Mouse (Mus musculus): Measurements from ENCODE around the gene Inpp5a.
A peak's percentile ranks its signal among the peaks of the same experiment; 100 is the strongest.

The Inpp5a gene

DNA sequence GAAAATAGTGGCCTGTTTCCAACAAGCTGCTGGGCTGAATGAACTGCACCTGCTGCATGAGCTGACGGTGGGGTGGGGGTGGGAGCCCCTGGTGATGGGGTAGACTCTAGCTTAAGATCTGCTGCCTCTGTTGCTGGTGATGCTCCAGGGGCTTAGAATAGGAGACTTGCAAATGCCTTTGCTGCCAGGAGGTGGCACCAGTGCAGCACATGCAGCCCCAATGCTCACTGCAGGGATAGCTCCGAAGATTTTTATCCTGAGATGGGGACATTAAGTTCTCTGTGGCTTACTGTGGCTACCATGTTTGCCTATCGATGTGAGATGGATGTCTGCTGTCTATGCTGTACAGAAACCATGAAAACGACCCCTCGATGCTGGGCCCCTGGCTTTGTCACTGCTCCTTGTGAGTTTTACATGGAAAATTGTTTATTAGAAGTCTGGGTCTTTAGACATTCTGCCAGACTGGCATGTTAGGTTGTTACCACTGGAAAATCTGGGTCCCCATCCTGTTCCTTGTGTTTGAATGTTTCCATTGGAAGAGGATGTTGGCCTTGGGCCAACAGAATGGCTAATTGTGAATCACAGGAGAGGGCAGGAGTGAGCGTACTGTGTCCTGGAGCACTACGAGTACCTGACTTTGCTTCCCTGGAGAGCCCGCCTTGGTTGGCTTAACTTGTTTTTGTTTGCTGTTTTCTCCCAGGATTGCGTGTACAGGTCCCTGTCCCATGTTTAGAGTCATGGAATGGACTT lies 95.5 kb downstream of the Inpp5a start:
- peak; percentile 70 for DNase-seq

DNA sequence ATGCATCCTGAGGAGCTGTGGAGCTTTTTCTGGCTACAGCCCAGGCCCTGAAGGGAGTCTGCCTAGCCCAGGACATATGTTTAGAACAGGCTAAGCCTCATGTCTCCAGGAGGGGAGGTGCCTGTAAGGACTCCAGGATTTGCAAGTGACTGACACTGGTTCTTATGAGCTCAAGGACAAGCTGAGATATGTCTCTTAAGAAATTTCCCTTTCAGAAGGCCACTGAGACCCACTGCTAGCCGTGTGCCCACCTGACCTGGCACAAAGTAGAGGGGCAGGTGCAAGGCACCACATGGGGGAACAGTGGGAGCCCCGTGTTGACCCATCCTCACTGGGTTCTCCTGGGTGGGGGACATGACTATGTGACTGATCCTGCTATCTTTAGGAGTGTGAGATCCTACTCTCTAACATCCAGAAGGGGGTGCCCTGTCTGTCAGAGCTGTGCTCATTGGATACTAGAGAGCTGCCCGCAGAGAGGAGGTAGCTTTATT lies 100.9 kb downstream of the Inpp5a start:
- no peak for DNase-seq

DNA sequence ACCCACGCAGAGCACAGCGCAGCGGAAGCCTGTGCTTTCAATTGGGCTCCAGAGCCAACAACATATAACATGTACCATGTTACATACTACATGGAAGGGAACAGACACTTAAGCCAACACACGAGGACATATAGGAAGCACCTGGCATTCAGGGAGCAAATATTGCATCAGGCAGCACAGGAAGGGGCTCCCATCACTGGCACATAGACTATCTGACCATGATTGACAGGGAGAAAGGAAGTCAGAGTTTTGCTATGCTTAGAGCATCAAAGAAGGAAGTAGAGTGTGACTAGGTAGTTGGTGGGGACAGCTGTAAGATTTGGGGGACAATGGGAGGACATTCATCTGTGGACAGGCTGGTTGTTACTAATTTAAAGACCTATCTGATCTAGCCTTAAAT lies 103.4 kb downstream of the Inpp5a start:
- no peak for DNase-seq

DNA sequence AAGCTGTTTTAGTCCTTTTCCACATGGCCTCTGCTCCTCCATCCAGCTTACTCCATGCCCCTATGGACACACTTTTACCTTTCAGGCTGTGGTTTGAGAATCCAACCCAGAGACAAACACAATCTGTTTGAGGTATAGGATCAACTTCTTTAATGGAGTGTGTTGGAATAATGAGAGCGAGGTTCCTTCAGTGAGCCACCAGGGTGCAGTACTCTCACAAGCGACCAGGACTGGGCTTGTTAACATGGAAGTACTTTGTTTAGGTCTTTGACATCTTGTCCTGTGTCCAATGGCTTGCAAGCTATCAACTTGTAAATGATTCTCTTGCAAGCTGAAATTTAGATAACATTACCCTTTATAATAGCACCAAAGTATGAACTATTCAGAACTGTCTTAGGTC lies 104.0 kb downstream of the Inpp5a start:
- no peak for DNase-seq

DNA sequence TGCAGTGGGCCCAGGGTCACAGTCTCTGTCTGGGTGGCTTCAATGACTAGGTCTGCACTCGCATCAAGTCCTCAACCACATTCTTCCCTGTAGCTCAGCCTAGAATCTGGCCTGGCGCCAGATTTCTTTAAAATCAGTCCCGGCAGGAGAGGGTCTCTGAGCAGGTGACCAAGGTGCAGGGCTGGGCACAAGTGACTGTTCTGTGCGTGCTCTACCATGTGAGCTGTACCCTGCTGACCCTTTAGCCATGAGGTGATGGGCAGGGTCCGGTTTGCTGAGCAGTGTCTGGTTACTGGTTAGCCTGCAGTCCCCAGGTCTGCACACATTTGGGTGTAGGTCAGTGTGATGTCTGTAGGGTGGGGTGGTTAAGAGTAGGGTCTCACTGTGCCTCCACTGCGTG lies 106.9 kb downstream of the Inpp5a start:
- no peak for DNase-seq

DNA sequence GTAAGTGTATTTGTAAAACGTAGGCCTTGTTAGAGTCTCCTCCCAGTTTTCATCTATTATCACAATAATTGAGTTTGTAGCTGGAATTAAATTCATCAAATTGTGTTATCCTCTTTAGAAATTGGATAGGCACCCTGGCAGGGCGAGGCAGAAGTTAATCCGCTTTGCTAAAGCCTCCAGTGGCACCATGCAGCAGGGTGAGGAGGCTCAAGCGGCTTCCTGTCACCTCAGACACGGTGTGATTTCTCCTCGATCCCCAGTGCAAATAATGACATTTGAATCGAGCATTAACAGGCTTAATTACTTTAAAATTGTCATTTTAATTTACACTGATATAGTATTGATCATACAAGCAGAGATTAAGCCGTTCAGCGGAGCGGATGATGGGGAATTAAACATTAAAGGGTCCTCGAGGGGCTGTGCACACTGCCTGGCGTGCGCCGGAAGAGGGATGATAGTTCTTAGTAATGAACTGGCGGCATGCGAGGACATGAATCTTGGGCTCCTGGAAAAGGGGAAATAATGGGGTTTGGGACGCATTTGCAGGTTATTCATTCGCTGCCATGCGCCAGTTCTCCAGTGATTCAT lies 109.2 kb downstream of the Inpp5a start:
- no peak for DNase-seq

DNA sequence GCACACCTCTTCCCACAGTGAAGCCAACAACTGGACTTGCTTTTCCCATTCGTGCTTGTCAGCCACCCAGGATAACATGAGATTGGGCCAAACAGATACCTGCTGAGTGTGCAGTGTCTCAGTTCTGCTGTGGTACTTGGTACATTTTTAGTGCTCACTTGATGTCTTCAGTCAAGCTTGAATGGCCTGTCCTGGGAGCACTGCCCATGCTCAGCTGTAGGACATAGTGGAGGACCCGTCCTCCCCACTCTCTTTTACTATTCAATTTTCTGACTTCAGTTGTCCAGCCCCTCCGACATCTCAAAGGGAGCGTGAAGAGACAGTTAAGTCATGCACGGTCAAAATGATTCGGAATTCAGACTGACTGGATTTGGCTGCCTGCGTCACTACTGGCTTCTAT lies 115.2 kb downstream of the Inpp5a start:
- DNase-seq = no peak

DNA sequence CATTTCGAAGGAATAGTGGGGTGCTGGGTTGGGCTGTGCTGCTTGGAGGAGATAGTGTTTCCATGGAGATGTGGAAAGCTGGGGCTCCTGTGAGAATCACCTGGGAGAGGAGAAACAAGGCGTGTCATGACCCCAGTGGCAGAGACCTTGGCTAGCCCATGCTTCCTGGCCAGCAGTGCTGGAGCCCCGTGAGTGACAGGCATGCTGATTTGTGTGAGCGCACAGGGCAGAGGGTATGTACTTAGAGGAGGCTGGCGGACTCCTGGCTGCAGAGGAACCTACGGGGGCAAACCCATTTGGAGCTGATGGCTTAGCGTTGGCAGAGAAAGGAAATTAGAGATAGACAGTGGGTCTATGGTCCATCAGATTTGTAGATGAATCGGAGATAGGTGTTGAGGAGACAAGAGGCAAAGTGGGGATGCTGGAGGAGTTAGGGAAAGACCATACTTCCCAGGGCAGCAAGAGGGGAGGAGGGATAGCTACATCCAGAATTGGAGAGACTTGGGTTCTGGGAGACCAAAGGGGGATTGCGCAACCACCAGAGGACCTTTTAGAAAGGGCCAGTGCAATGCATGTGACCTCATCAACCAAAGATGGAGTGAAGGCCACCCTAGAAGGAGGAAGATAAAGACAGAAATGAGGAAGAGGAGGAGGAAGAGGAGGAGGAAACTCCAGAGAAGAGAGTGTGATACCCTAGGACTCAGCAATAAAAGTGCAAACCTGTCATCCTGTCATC lies 117.9 kb downstream of the Inpp5a start:
- DNase-seq = no peak

DNA sequence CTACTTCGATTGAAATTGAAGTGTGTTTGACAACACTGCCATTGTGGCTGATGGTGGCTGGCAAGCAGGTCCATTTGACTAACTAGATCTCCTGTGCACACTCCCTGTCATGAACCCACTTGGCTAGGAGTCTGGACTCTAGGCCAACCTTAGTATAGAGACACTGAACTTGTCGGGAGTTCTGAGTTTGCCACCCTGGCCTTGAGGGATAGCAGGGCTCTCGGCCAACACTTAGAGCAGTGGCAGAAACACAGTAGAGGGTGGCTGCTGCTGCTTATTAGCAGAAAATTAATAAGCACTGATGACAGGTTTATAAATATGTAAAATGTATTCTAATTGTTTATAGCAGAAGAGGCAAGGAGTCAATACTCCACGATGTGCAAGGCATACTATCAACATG lies 120.0 kb downstream of the Inpp5a start:
- DNase-seq = no peak

DNA sequence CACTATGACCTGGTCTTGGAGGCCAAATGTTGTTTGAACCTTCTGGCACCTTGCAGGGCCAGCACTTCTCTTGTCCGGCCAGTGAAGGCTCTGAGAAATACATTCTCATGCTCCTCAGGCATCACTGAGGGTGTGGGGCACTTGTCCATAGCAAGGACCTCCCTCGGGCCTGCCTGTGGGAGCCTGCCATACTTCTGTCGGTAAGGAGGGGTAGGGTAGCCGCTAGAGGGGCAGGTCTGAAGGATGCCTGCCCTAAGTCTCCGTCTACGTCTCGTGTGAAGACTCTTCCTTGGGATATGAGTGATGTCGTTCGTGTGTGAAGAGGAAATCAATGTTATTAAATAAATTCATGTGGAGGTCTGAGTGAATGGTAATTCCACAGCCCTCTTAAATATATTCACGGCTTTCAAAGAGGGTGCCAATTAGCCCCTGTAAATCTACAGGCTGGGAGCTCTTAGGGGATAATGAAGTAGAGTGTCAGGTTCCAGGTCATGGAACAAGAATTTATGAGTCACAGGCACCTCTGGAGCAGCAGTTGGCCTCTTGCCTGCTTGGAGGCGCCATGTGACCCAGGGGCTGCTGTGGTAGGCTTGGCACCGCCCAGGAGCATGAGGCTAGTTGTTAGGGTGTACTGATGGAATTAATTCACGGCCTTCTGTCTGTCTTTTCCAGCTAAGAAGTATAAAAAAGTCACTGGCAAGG lies 127.2 kb downstream of the Inpp5a start:
- DNase-seq = no peak

DNA sequence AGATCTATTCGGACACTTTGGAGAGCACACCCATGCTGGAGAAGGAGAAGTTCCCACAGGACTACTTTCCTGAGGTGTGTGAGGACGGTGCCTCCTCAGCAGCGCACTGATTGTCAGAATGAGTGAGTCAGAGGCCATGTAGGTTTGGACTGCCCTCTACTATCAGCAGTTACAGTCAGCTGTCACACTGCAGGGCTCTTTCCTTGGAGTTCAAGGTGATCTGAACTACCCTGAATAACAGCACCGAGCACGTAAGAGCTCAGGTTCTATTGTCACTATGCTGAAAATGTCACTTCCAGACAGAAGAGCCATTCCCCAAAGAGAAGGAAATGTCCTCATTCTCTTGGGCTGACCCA lies 127.7 kb downstream of the Inpp5a start:
- no peak for DNase-seq

DNA sequence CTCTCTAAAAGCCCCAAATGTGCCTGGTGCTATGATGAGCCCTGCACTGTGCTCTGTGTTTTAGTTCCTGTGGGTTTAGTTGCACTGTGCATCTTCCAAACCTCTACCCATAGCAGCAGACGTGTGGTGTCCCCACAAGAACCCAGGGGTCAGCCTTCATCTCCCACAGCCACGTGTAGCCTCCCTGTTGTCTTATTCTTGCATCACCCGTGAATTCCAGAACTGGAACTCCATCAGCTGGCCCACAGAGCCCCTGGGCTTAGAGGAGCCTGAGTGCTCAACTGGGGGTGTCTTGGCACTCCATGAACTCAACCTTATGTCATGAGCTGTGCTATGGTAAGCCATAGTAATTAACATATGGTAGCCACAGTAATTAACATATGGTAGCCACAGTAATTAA lies 129.4 kb downstream of the Inpp5a start:
- no peak for DNase-seq

DNA sequence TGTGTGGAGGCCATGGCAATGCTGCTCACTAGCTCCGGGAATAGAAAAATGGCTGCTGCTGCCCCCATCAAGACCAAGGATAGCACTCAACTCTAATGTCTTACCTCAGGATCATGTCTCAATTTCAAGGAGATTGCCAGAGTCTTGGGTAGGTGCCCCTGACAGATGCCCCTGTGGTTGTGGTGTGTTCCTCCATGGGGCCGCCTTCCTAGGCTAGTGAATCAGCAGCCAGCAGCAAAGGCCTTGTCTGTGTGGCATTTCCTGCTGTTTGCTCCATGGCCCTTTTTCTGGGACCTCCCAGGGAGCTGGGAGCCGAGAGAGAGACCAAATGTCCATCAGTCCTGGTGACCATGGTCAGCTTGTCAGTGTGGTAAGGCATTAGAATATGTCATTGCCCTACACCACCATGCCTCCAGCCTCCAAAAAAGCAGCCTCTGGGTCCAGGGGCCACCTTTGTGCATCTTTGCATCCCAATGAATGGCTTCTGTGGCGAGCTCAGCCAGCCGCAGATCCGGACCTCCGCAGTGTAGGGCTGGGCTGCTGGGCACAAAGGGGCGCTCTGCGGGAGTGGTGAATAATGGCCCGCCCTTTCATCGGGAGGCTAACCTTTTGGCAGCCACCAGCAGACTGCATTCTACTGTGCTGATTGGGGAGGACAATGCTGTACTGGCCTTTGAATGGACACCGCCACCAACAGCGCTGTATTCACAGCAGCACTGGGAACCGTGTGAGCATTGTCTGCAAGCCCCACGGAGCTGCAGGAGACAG lies 139.6 kb downstream of the Inpp5a start:
- peak; percentile 40 for DNase-seq

DNA sequence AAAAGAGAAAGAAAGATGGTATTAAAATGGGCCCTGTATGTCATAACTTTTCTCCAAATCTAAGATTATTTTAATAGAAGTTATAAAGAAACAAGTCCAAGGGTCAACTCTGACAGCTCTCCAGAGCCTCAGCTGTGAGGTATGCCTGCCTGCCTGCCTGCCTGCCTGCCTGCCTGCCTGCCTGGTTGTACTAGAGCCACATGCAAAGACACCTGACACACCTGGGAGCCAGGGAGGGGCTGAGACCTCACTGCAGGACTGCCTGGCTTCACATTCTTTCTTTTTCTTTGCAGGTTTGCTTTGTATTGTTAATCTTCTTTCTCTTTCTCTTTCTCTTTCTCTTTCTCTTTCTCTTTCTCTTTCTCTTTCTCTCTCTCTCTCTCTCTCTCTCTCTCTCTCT lies 140.3 kb downstream of the Inpp5a start:
- DNase-seq = no peak

DNA sequence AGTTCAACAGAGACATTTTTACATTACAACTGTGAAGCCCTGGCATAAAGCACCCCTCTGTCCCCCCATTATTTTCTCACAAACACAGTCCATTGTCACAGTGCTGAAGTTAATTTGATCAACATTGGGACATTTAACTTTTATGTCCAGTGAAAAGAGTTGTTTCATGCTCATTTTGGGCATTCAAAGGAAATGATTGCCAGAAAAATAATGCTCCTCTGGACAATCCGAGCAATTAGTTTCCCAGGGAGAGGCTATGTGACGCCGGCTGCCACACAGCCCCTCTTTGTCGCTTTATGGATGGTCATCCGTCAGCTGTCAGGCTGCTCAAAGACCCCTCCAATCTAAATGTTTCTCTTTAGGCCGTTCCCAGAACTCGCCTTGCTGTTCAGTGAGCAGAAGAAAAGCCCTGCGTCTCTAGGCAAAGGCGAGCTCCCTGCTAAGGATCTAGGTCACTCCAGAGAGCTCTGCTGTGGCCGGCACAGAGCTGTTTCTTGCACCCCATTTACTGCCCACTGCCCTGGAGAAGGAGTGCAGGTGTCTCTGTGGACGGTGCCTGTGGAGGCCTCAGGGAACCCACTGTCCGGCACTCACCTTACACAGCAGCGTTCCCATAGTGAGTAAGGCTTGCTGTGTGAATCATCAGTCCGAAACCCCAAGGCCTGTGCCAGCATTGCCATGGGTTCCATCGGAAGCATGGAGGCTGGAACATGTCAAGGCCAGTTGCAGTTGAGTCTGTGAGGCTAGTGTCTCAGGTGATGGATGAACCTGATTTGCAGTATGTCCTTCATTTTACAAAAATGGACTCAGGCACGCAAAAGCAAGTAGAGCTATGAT lies 141.9 kb downstream of the Inpp5a start:
- no peak for DNase-seq

DNA sequence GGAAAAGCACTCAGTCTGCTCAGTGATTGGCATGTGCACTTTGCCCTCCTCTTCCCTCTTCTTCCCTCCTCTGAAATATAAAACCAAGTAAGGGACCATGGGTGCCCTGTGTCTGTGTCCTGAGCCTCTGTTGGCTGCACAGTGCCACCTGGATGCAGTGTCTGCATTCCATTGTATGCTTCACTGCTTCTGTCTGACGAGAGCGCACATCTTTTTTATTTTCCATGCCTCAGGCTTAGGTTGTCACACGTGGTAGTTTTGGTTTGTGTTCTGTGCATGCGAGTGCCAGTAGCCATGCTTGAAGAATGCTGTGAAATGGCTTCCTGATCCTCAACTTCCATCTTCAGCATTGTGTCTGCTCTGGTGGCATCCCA lies 142.5 kb downstream of the Inpp5a start:
- DNase-seq = no peak

DNA sequence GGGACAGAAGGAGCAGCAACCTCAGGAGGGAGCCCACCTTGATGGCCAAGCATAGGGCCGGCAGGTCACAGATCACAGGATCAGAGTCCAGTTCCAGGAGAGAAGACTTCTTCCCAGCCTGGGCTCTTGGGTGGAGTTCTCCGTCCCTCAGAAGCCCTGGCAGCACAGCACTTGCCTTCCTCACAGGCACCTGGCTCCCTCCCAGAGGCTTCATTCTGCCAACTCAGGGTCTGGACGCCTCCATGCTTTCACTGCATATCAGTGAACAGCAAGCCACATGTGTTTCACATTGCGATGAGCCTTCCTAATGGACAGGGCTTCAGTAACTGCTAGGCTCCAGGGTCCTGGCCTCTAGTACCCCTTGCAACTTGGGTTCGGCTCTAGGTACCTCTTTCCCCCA lies 147.4 kb downstream of the Inpp5a start:
- no peak for DNase-seq

DNA sequence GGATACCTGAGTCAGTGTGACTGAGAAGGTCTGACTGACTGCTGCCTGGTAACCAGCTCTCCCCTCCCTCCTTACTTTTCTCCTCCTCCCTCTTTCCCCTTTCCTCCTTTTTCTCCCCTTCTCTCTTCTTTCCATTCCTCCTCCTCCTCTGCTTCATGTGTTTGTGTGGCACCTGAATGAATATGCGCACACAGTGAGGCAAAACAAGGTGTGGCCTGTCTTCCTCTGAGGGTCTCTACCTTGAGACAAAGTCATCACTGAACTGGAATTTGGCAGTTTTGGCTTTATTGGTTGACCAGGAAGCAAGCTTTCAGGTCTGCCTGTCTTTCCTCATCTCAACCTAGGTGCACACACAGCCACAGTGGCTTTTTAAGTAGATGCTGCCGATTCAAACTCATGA lies 147.9 kb downstream of the Inpp5a start:
- DNase-seq = no peak

DNA sequence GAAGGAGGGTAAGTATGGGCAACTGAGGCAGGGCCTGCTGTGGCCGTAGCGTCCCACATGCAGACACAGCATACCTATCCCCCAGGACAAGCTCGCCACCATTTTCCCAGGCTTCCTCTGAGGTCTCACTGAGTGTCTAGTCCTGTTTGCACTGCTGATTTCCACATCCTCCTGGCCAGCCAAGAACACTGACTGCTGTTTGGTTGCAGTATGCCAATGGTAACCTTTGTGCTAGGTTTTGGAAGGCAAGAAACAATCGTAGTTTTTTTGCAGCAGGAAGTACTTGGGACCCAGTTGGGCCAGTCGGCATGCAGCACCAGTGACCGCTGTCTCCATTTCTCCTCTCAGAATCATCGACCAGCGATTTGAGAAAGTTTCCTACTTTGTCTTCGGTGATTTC lies 148.9 kb downstream of the Inpp5a start:
- DNase-seq = no peak

DNA sequence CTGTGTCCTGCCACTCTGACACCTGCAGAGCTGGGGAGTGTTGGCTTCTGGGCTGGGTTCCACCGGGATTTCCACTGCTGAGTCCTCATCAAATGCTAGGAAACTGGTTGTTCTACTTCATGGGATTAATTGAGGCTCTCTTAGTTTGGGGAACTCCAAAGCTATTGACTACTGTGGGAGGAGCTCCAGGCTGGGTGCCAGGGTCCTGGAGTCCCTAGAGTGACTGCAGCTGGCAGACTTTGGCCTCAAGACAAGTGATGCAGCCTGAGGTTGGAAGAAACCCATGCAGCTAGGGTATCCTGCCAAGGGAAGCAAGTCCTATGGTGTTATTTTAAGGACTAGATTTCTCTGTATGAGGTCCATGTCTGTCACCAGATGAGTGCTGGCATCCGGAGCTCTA lies 149.6 kb downstream of the Inpp5a start:
- DNase-seq = peak; percentile 53

DNA sequence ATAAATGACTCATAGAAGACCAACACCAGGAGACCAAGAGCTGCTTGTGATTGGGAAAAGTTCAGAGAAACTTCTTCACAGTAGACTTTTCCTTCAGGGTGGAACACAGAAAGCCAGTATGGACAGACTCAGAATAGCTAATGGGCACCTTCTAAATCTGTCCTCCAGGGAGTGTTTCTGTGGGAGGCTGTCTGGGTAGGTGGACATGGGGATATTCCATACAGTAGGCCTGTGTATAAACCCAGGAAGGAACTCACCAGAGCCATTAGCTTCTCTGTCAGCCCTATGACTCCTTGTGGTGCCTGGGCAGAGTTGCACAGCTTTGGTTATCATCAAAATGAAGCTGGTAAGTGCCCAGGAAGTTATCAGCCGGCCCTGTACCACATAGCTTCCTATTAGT lies 151.7 kb downstream of the Inpp5a start:
- peak; percentile 28 for DNase-seq

DNA sequence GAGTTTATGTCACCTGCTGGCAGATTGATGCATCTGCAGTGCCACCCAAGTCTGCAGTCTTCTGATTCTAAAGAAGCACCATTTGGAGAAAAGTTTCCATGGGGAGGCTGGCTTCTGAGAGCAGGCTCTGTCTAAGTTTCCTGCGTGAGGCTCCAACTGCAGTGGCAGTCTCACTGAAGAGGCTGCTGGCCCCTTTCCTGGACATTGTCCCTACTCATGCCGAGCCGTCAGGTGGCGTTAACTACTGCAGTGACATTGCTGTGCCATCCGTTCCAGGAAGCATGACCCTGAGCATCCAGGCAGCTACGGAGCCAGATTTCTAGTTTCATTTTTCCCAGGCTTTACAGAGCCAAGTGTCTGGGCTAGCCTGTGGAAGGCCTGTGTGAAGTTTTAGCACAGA lies 152.5 kb downstream of the Inpp5a start:
- no peak for DNase-seq

Data from right cerebral cortex, adult 18-20 months (tissue).